Mouse (Mus musculus) erythroblast, embryonic 14.5 days (primary cell): ENCODE results near the gene Tgm1.

Experiments used
- GATA1 ChIP-seq: IDR thresholded peaks from 2 replicates; pipeline ENCODE4 v1.6.1; 2012; ENCODE audit warnings: low read length, inconsistent platforms, mixed read lengths
- TAL1 ChIP-seq: IDR thresholded peaks from 3 replicates; pipeline ENCODE4 v1.6.1; 2012; ENCODE audit warnings: low read length, inconsistent platforms, mixed read lengths

- TF ChIP-seq TAL1, result no peak
- no peak for TF ChIP-seq GATA1
These were observed 30.0 kb upstream of the Tgm1 start for GRCm38 (mm10) chr14:55743711-55744110.
